Mouse (Mus musculus) neural tube, embryonic 11.5 days (tissue): ENCODE results near the gene Dhcr24. TPM values are rescaled to one million over a fixed set of nuclear protein-coding genes. Genes with fewer than 3 reads are reported as not detected.

ENCODE experiments used
- ATAC-seq: fragments of 200-750 bp; cut with Nextera tagmentation; 2 replicates; pipeline ENCODE4 v1.8.0; 2017; ENCODE audit warnings: moderate number of reproducible peaks, mild to moderate bottlenecking, moderate TSS enrichment, moderate library complexity; ENCODE audit not compliant: insufficient read depth, low FRiP score, low TSS enrichment
- DNase-seq: peaks from one replicate; pipeline ENCODE4 v3.0.0-alpha.2; 2015; ENCODE audit warnings: low spot score
- H3K27ac ChIP-seq: fragments of 300-500 bp; sonication (generic); 2 replicates; pipeline ENCODE4 v1.5.1; 2014; ENCODE audit warnings: low read depth, mild to moderate bottlenecking, low read length
- H3K27me3 ChIP-seq: fragments of 300-500 bp; sonication (generic); 2 replicates; pipeline ENCODE4 v1.6.1; 2014; ENCODE audit warnings: mild to moderate bottlenecking, low read length, mixed read lengths; ENCODE audit not compliant: control insufficient read depth, insufficient read depth
- H3K36me3 ChIP-seq: fragments of 300-500 bp; sonication (generic); 2 replicates; pipeline ENCODE4 v1.6.1; 2014; ENCODE audit warnings: mild to moderate bottlenecking, low read length, moderate library complexity, mixed read lengths; ENCODE audit not compliant: control insufficient read depth, insufficient read depth
- H3K4me1 ChIP-seq: fragments of 300-500 bp; sonication (generic); 2 replicates; pipeline ENCODE4 v1.6.1; 2014; ENCODE audit warnings: low read length, mixed read lengths; ENCODE audit not compliant: control insufficient read depth, insufficient read depth
- H3K4me2 ChIP-seq: fragments of 300-500 bp; sonication (generic); 2 replicates; pipeline ENCODE4 v1.6.1; 2014; ENCODE audit warnings: low read depth, mild to moderate bottlenecking, moderate library complexity
- H3K4me3 ChIP-seq: fragments of 300-500 bp; sonication (generic); 2 replicates; pipeline ENCODE4 v1.5.1; 2014; ENCODE audit warnings: low read depth, low read length
- H3K9ac ChIP-seq: fragments of 300-500 bp; sonication (generic); 2 replicates; pipeline ENCODE4 v1.6.1; 2014; ENCODE audit warnings: mild to moderate bottlenecking, low read length
- H3K9me3 ChIP-seq: fragments of 300-500 bp; sonication (generic); 2 replicates; pipeline ENCODE4 v1.6.1; 2016; ENCODE audit warnings: low read length; ENCODE audit not compliant: control insufficient read depth
- WGBS: fragments of 180-500 bp; shearing (Covaris S2); extraction: QIAGEN DNeasy Blood & Tissue Kit; methylation state at CpG from one replicate; pipeline ENCODE4 v1.1.7; 2014; 5-methylcytosine and 5-hydroxymethylcytosine counted together
- polyA plus RNA-seq: library from polyadenylated mRNA; unstranded; fragments of >200 nt; fragmentation: Nextera tagmentation; extraction: Ambion mirVana; gene quantifications from 2 replicates; pipeline ENCODE4 v1.2.1, GENCODE M21; 2014

Gene Dhcr24
- polyA plus RNA-seq, 1 experiment from 2014 or later = 30.4 TPM

DNA sequence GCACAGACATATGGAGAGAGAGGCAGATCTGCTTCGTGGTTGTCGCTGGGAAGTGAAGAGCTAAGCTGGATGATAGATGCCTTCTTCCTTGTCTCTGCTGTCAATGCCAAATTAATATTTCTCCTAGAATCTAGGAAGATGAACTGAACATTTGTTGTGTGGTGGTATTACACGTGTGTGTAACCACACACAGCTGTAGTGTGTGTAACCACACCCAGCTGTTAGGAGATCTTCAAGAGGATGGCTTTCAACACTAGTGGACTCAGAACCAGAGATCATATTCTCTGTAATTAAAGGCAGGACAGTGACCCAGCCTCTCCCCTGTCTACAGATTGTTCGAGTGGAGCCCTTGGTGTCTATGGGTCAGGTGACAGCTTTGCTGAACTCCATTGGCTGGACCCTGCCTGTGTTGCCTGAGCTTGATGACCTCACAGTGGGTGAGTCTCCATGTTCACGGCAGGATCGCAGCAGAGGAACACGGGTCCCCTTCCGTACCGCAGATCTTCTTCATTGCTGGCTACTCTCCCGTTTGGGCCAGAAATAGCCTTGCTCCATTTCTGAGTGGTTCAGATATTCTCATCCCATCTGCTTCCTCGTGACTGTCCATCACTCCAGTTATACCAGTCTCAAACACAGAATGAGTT is 10.4 kb downstream of the Dhcr24 start:
- no peak overlapping the region for H3K9ac ChIP-seq
- no peaks in the 10 kb centered on the region for H3K27me3 ChIP-seq
- peaks cover 29% of the 10 kb centered on the region for H3K36me3 ChIP-seq
- H3K4me2 ChIP-seq = no peak overlapping the region
- DNase-seq (no peak), ATAC-seq (no peak)
- 88% methylated on average over 11 of the region's 11 CpGs for WGBS
- no peak overlapping the region for H3K27ac ChIP-seq
- no peaks in the 10 kb centered on the region for H3K4me1 ChIP-seq
- no peak overlapping the region for H3K4me3 ChIP-seq
- H3K9me3 ChIP-seq = no peaks in the 10 kb centered on the region

DNA sequence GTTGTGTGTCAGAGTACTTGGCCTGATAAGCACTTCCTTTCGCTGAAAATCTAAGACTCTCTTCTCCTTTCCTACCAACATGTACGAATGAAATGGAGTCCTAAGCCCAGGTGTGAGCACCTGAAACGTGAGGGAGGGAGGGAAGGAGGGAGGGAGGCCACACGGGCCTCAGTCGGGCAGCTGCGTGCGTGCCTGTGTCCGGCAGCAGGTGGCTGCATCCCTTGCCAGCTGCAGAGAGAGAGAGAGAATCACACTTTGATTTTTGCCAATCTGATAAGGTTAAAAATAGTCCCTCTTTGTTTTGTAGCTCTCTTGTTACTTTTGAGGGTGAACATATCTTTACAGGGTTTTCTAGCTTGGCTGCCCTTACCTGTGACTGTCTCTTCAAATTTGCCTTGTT is 14.2 kb downstream of the Dhcr24 start:
- H3K36me3 ChIP-seq = peaks cover 36% of the 10 kb centered on the region
- ATAC-seq (no peak), DNase-seq (no peak)
- H3K27me3 ChIP-seq = no peaks in the 10 kb centered on the region
- H3K4me3 ChIP-seq = no peak overlapping the region
- no peaks in the 10 kb centered on the region for H3K4me1 ChIP-seq
- H3K27ac ChIP-seq = no peak overlapping the region
- H3K9me3 ChIP-seq = no peaks in the 10 kb centered on the region
- 95% methylated on average over 8 of the region's 8 CpGs for WGBS
- H3K4me2 ChIP-seq = no peak overlapping the region
- H3K9ac ChIP-seq = no peak overlapping the region

DNA sequence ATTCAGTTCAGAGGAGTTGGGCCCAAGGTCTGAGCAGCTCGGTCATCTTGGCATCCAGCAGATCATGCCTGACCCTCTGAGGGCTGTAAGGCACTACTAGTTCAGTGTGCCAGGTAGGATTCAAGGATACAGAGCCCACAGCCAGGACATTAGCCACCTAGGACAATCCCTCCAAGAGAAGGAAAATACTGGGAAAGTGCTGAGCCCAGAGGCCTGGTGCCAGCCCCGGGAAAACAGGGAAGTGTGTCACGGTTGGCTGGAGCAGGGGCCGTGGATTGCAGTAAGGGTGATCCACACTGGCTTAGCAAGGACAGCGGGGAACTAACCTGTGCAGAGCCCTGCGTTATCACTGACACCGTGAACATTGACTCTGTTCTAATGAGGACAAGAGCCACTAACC is 16.7 kb downstream of the Dhcr24 start:
- ATAC-seq (no peak), DNase-seq (no peak)
- no peak overlapping the region for H3K27ac ChIP-seq
- H3K4me1 ChIP-seq = no peaks in the 10 kb centered on the region
- H3K9ac ChIP-seq = no peak overlapping the region
- H3K36me3 ChIP-seq = peaks cover 38% of the 10 kb centered on the region
- 92% methylated on average over 7 of the region's 7 CpGs for WGBS
- no peaks in the 10 kb centered on the region for H3K9me3 ChIP-seq
- H3K4me2 ChIP-seq = no peak overlapping the region
- no peaks in the 10 kb centered on the region for H3K27me3 ChIP-seq
- no peak overlapping the region for H3K4me3 ChIP-seq

DNA sequence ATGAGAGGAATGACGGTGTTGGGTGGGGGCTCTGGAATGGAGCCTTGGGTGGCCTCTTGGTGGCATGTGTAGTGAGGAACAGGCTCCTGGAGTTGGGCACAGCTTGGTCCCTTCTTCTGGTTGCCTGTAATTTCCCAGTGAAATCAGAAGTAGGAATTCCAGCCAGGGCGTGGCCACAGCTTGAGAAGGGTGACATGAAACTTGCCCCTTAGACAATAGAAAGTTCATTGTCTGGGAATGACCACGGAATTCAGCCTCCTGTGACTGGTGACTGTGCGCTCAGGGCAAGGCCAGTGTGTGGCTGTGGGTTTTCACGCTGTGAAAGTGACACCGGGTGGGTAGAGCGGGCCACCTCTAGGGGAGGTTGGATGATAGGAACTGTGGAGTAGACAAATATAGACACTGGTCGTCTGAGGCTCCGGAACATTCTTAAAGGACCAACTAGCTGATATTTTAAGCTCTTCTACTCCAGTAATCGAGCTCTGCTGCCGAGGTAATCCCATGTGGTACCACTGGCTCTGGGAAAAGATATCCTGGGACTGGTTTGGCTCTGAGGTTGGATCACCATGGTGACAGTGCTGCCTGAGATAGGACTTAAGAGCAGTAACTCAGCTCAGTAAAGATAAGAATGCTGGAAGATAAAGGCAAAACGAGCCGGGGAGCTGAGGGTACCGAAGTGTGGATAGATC is 20.5 kb downstream of the Dhcr24 start:
- DNase-seq (no peak), ATAC-seq (no peak)
- WGBS = 90% methylated on average over 14 of the region's 14 CpGs
- Histone ChIP-seq H3K4me2 (no peak overlapping the region), H3K27ac (no peak overlapping the region), H3K36me3 (peaks cover 37% of the 10 kb centered on the region), H3K27me3 (no peaks in the 10 kb centered on the region), H3K4me1 (no peaks in the 10 kb centered on the region), H3K9me3 (no peaks in the 10 kb centered on the region), H3K9ac (no peak overlapping the region), H3K4me3 (no peak overlapping the region)

DNA sequence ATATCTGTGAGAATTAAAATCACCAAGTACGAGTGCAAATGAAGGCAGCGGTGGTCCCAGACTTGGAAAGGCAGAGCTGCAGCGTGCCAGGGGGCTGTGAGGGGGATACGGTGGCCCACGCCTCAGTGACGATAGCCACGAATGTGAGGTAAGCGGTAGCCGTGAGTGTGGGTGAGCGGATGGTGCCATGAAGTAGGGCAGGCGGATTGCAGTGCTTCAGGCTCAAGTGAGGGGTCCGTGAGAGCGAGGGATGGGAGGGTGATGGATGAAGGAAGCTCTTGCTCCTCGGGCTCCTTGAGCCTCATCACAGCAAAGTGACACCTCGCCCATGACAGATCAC is 21.0 kb downstream of the Dhcr24 start:
- DNase-seq (no peak), ATAC-seq (no peak)
- H3K36me3 ChIP-seq = peaks cover 40% of the 10 kb centered on the region
- no peaks in the 10 kb centered on the region for H3K9me3 ChIP-seq
- H3K4me2 ChIP-seq = no peak overlapping the region
- no peak overlapping the region for H3K9ac ChIP-seq
- no peak overlapping the region for H3K27ac ChIP-seq
- WGBS = 94% methylated on average over 15 of the region's 15 CpGs
- H3K27me3 ChIP-seq = no peaks in the 10 kb centered on the region
- H3K4me3 ChIP-seq = no peak overlapping the region
- H3K4me1 ChIP-seq = no peaks in the 10 kb centered on the region

DNA sequence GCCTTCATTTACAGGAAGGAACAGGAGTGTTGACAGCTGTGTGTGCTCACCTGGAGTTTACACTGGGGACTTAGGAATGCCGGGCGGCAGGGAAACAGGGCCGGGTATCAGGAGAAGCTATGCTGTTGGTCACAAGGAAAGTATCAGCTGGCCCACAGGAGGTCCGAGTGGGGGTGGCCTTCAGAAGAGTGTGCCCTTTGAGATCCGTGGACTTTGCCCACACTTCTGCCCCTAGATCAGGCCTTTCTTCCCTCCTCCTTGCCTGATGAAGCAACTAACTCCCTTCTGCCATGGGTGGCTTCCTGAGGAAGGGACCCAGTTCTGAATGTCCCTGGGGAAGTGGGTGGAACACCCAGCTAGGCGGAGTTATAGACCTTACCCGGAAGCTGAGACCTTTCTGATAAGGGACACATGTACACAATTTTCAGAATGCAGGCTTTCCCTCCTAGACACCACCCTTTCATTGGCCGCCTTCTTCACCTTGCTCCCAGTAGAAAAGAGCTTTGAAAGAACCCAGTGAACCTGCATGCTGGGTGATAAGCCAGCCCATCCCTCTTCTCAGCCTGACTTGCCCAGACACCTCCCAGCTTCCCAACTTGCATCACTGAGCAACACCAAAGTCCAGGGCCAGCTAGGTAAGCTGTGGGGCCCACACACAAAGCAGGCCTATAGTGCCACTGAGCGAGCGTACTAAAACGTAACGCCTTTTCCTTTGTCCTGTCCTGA is 21.8 kb downstream of the Dhcr24 start:
- Histone ChIP-seq H3K4me3 (no peak overlapping the region), H3K27ac (no peak overlapping the region), H3K4me2 (no peak overlapping the region), H3K9me3 (no peaks in the 10 kb centered on the region), H3K4me1 (no peaks in the 10 kb centered on the region), H3K27me3 (no peaks in the 10 kb centered on the region), H3K36me3 (peaks cover 38% of the 10 kb centered on the region), H3K9ac (no peak overlapping the region)
- 94% methylated on average over 12 of the region's 12 CpGs for WGBS
- no peak for DNase-seq
- ATAC-seq = no peak

DNA sequence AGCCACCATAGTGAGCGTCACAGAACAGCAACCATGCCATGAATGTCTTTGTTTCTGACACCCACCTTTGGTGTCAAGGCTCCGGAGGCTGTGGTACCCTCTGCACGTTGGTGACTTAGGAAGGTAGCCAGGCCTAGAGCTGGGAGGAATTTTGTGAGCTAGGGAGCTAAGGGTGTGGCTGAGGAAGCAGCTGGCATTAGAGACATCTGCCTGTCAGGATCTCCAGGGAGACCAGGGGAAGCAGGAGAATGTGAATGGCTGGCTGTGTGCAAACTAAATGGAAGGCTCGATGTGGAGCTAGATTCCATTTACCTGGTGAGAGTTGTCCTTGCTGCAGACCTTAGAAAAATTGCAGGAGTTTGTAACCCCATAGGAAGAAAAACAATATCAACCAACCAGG is 23.8 kb downstream of the Dhcr24 start:
- ATAC-seq = no peak
- Histone ChIP-seq H3K4me3 (no peak overlapping the region), H3K9me3 (no peaks in the 10 kb centered on the region), H3K9ac (no peak overlapping the region), H3K4me1 (no peaks in the 10 kb centered on the region), H3K27me3 (no peaks in the 10 kb centered on the region), H3K27ac (no peak overlapping the region), H3K36me3 (peaks cover 39% of the 10 kb centered on the region), H3K4me2 (no peak overlapping the region)
- DNase-seq = no peak
- 89% methylated on average over 4 of the region's 4 CpGs for WGBS

DNA sequence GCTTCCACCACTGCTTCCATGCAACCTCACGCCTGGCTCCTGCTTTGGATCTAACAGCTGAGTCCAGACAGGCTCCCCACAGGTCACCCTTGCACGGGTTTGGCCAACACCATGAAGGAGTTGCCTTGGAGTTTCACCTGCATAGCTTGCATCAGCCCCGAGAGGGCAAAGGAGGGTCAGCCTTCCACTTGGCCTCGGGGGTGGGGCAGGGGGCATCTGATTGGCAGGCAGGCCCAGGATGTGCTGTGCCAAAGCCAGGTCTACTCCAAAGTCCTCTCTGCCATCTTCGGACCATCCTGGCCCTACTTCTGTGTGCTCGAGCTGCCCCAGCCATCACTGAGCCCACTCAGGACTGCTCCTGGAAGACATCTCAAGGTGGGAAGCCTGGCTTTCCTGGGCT is 26.2 kb downstream of the Dhcr24 start:
- H3K27me3 ChIP-seq = no peaks in the 10 kb centered on the region
- WGBS = 92% methylated on average over 6 of the region's 6 CpGs
- no peak for ATAC-seq
- no peak overlapping the region for H3K27ac ChIP-seq
- H3K4me1 ChIP-seq = no peaks in the 10 kb centered on the region
- H3K4me2 ChIP-seq = no peak overlapping the region
- no peak overlapping the region for H3K9ac ChIP-seq
- no peak overlapping the region for H3K4me3 ChIP-seq
- peaks cover 34% of the 10 kb centered on the region for H3K36me3 ChIP-seq
- no peaks in the 10 kb centered on the region for H3K9me3 ChIP-seq
- DNase-seq = no peak

DNA sequence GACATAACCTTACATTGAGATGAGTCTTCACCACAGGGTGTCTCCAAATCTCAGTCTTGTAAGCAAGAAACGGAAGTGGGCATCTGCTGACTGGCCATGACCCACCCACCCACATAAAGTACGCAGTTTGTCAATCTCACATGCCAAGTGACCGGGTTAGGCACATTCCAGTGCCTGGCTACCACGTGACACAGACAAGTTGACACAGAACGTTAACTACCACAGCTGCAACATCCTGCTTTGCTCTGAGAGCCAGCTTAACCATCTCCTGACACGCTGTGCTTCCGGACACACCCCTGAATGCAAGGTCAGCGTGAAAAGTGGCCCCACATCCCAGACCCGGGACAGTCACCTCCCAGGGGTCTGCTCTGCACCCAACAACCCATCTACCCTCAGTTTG is 29.3 kb downstream of the Dhcr24 start:
- H3K27ac ChIP-seq = no peak overlapping the region
- no peak overlapping the region for H3K9ac ChIP-seq
- no peak overlapping the region for H3K4me2 ChIP-seq
- DNase-seq = no peak
- ATAC-seq = no peak
- peaks cover 25% of the 10 kb centered on the region for H3K36me3 ChIP-seq
- no peaks in the 10 kb centered on the region for H3K27me3 ChIP-seq
- 78% methylated on average over 9 of the region's 9 CpGs for WGBS
- H3K4me3 ChIP-seq = no peak overlapping the region
- H3K4me1 ChIP-seq = no peaks in the 10 kb centered on the region
- H3K9me3 ChIP-seq = no peaks in the 10 kb centered on the region
